Mouse (Mus musculus): Measurements from ENCODE around the gene Ergic3. TPM values are rescaled to one million over a fixed set of nuclear protein-coding genes. Genes with fewer than 3 reads are reported as not detected.

Ergic3 gene
- polyA plus RNA-seq, 1 experiment, result 7.3 TPM

GRCm38 (mm10) chr2:156047929-156048328 lies 40.1 kb downstream of the Ergic3 start:
- H3K9me3 ChIP-seq (ENCODE audit: control insufficient read depth, low read length), result no peaks in the 10 kb centered on the region
- no peaks in the 10 kb centered on the region for H3K36me3 ChIP-seq (ENCODE audit: control insufficient read depth)
- no peak overlapping the region for H3K4me3 ChIP-seq (replicated peaks)
- H3K27me3 ChIP-seq (ENCODE audit: control insufficient read depth), result peaks cover 48% of the 10 kb centered on the region
- TF ChIP-seq GATA1 (IDR thresholded peaks at IDR 0.05; ENCODE audit: low read length) (no peak), TAL1 (IDR thresholded peaks at IDR 0.05; ENCODE audit: low read length) (no peak)
- H3K4me1 ChIP-seq (ENCODE audit: control insufficient read depth), result peaks cover 5% of the 10 kb centered on the region

GRCm38 (mm10) chr2:156052816-156053215 lies 45.0 kb downstream of the Ergic3 start, which contains the start of gene Fer1l4:
Fer1l4 (minus strand) TSS chr2:156052947.
- TF ChIP-seq TAL1 (IDR thresholded peaks at IDR 0.05; ENCODE audit: low read length) (no peak), GATA1 (IDR thresholded peaks at IDR 0.05; ENCODE audit: low read length) (no peak)
- Histone ChIP-seq H3K27me3 (ENCODE audit: control insufficient read depth) (peaks cover 47% of the 10 kb centered on the region), H3K4me3 (replicated peaks) (no peak within 1 kb of the TSS), H3K9me3 (ENCODE audit: control insufficient read depth, low read length) (no peaks in the 10 kb centered on the region), H3K4me1 (ENCODE audit: control insufficient read depth) (peaks cover 3% of the 10 kb centered on the region), H3K36me3 (ENCODE audit: control insufficient read depth) (no peaks in the 10 kb centered on the region)

GRCm38 (mm10) chr2:156065099-156066041 lies 57.5 kb downstream of the Ergic3 start, which contains the start of gene Spag4:
Spag4 (plus strand) TSS chr2:156065175.
- Histone ChIP-seq H3K4me3 (replicated peaks) (peak within 1 kb of the TSS; percentile 81), H3K4me1 (ENCODE audit: control insufficient read depth) (peaks cover 21% of the 10 kb centered on the region), H3K27me3 (ENCODE audit: control insufficient read depth) (no peaks in the 10 kb centered on the region; the same call in 1 of the 2 replicates), H3K36me3 (ENCODE audit: control insufficient read depth) (peaks cover 18% of the 10 kb centered on the region), H3K9me3 (ENCODE audit: control insufficient read depth, low read length) (no peaks in the 10 kb centered on the region)
- TF ChIP-seq TAL1 (IDR thresholded peaks at IDR 0.05; ENCODE audit: low read length) (no peak), GATA1 (IDR thresholded peaks at IDR 0.05; ENCODE audit: low read length) (no peak)

GRCm38 (mm10) chr2:156066126-156066525 lies 58.3 kb downstream of the Ergic3 start:
- Histone ChIP-seq H3K4me3 (replicated peaks) (peak overlapping the region; percentile 81), H3K9me3 (ENCODE audit: control insufficient read depth, low read length) (no peaks in the 10 kb centered on the region), H3K36me3 (ENCODE audit: control insufficient read depth) (peaks cover 20% of the 10 kb centered on the region), H3K27me3 (ENCODE audit: control insufficient read depth) (no peaks in the 10 kb centered on the region; the same call in 1 of the 2 replicates), H3K4me1 (ENCODE audit: control insufficient read depth) (peaks cover 21% of the 10 kb centered on the region)
- TF ChIP-seq TAL1 (IDR thresholded peaks at IDR 0.05; ENCODE audit: low read length), result no peak

Other genes starting within 250 kb of the Ergic3 start
- gene Mmp24, start 232.7 kb upstream of the Ergic3 start, polyA plus RNA-seq (2012), result 0.01 TPM in 1 of 2 replicates, not detected in the other
- gene BC029722, start 188.6 kb upstream of the Ergic3 start, polyA plus RNA-seq (2012), result 0.40 and 0.45 TPM in 2 replicates
- 18.6 and 24.9 TPM in 2 replicates for gene Eif6, start 181.1 kb upstream of the Ergic3 start, polyA plus RNA-seq (2012)
- not detected in 2 replicates for gene Fam83c, start 173.2 kb upstream of the Ergic3 start, polyA plus RNA-seq (2012)
- 0.09 and 0.47 TPM in 2 replicates for gene Uqcc1, start 77.7 kb upstream of the Ergic3 start, polyA plus RNA-seq (2012)
- not detected in 2 replicates for gene Gm15557, start 67.3 kb upstream of the Ergic3 start, polyA plus RNA-seq (2012)
- 0.04 TPM in 1 of 2 replicates, not detected in the other for gene Gdf5, start 62.7 kb upstream of the Ergic3 start, polyA plus RNA-seq (2012)
- 3.7 and 3.8 TPM in 2 replicates for gene Cep250, start 51.6 kb upstream of the Ergic3 start, polyA plus RNA-seq (2012)
- gene 6430550D23Rik, start 68 bp upstream of the Ergic3 start, polyA plus RNA-seq (2012), result 0.03 and 0.04 TPM in 2 replicates
- gene Fer1l4, start 44.9 kb downstream of the Ergic3 start, polyA plus RNA-seq (2012), result not detected in 2 replicates
- 0.08 and 0.09 TPM in 2 replicates for gene Spag4, start 57.1 kb downstream of the Ergic3 start, polyA plus RNA-seq (2012)
- gene Cpne1, start 103.9 kb downstream of the Ergic3 start, polyA plus RNA-seq (2012), result 1.1 and 2.0 TPM in 2 replicates
- 0.28 and 0.31 TPM in 2 replicates for gene Rbm12, start 103.9 kb downstream of the Ergic3 start, polyA plus RNA-seq (2012)
- 0.01 TPM in 1 of 2 replicates, not detected in the other for gene Gm28036, start 119.0 kb downstream of the Ergic3 start, polyA plus RNA-seq (2012)
- 41.6 and 50.1 TPM in 2 replicates for gene Romo1, start 136.0 kb downstream of the Ergic3 start, polyA plus RNA-seq (2012)
- 3.2 and 3.4 TPM in 2 replicates for gene Nfs1, start 136.1 kb downstream of the Ergic3 start, polyA plus RNA-seq (2012)
- 37.5 TPM in 2 replicates for gene Rbm39, start 172.2 kb downstream of the Ergic3 start, polyA plus RNA-seq (2012)
- 1.2 and 1.5 TPM in 2 replicates for gene Phf20, start 188.4 kb downstream of the Ergic3 start, polyA plus RNA-seq (2012)